Mouse (Mus musculus): ENCODE data around the gene Mocs3. TPM values are rescaled to one million over a fixed set of nuclear protein-coding genes. Genes with fewer than 3 reads are reported as not detected.
A peak's percentile ranks its signal among the peaks of the same experiment; 100 is the strongest.

Mocs3 gene
- polyA plus RNA-seq, 1 experiment from 2014 or later = 7.3 TPM

GRCm38 (mm10) chr2:168245571-168245970 is 15.1 kb downstream of the Mocs3 start:
- no peaks in the 10 kb centered on the region for H3K27me3 ChIP-seq (replicated peaks)
- no peak for ATAC-seq
- H3K27ac ChIP-seq = no peak overlapping the region
- H3K4me2 ChIP-seq (replicated peaks) = no peak overlapping the region
- 32% methylated on average over 8 of the region's 8 CpGs for WGBS
- no peaks in the 10 kb centered on the region for H3K4me1 ChIP-seq (replicated peaks)
- H3K9me3 ChIP-seq = no peaks in the 10 kb centered on the region
- H3K36me3 ChIP-seq = no peaks in the 10 kb centered on the region
- H3K9ac ChIP-seq = no peak overlapping the region
- no peak overlapping the region for H3K4me3 ChIP-seq (replicated peaks)

- 82% methylated on average over 8 of the region's 8 CpGs for WGBS
- H3K36me3 ChIP-seq = no peaks in the 10 kb centered on the region
- no peak overlapping the region for H3K9ac ChIP-seq
- no peak overlapping the region for H3K27ac ChIP-seq
- H3K27me3 ChIP-seq (replicated peaks) = no peaks in the 10 kb centered on the region
- H3K4me2 ChIP-seq (replicated peaks) = no peak overlapping the region
- H3K9me3 ChIP-seq = no peaks in the 10 kb centered on the region
- no peaks in the 10 kb centered on the region for H3K4me1 ChIP-seq (replicated peaks)
- H3K4me3 ChIP-seq (replicated peaks) = no peak overlapping the region
- ATAC-seq = no peak
These were observed 17.9 kb downstream of the Mocs3 start for GRCm38 (mm10) chr2:168248167-168248855.

GRCm38 (mm10) chr2:168248856-168249245 is 18.4 kb downstream of the Mocs3 start:
- no peaks in the 10 kb centered on the region for H3K36me3 ChIP-seq
- ATAC-seq = no peak
- no peak overlapping the region for H3K27ac ChIP-seq
- 37% methylated on average over 2 of the region's 2 CpGs for WGBS
- no peaks in the 10 kb centered on the region for H3K27me3 ChIP-seq (replicated peaks)
- H3K9me3 ChIP-seq = no peaks in the 10 kb centered on the region
- no peak overlapping the region for H3K4me3 ChIP-seq (replicated peaks)
- H3K4me2 ChIP-seq (replicated peaks) = no peak overlapping the region
- no peaks in the 10 kb centered on the region for H3K4me1 ChIP-seq (replicated peaks)
- no peak overlapping the region for H3K9ac ChIP-seq

GRCm38 (mm10) chr2:168250270-168250669 is 19.8 kb downstream of the Mocs3 start:
- H3K9ac ChIP-seq = no peak overlapping the region
- H3K27me3 ChIP-seq (replicated peaks) = no peaks in the 10 kb centered on the region
- H3K36me3 ChIP-seq = no peaks in the 10 kb centered on the region
- no peak overlapping the region for H3K4me2 ChIP-seq (replicated peaks)
- no peak overlapping the region for H3K4me3 ChIP-seq (replicated peaks)
- WGBS = 18% methylated on average over 8 of the region's 8 CpGs
- no peaks in the 10 kb centered on the region for H3K9me3 ChIP-seq
- ATAC-seq = peak; percentile 67; the same call in 1 of the 2 replicates
- H3K4me1 ChIP-seq (replicated peaks) = no peaks in the 10 kb centered on the region
- H3K27ac ChIP-seq = no peak overlapping the region

- Histone ChIP-seq H3K4me2 (replicated peaks) (no peak overlapping the region), H3K27ac (no peak overlapping the region), H3K9ac (no peak overlapping the region), H3K36me3 (no peaks in the 10 kb centered on the region), H3K27me3 (replicated peaks) (no peaks in the 10 kb centered on the region), H3K4me3 (replicated peaks) (no peak overlapping the region), H3K9me3 (no peaks in the 10 kb centered on the region), H3K4me1 (replicated peaks) (peaks cover 7% of the 10 kb centered on the region; the same call in 1 of the 2 replicates)
- ATAC-seq = peak; percentile 58
- WGBS = 16% methylated on average over 16 of the region's 16 CpGs
These were observed 22.3 kb downstream of the Mocs3 start for GRCm38 (mm10) chr2:168252639-168253292.

GRCm38 (mm10) chr2:168253822-168254221 is 23.4 kb downstream of the Mocs3 start:
- H3K36me3 ChIP-seq = no peaks in the 10 kb centered on the region
- no peak for ATAC-seq
- peaks cover 7% of the 10 kb centered on the region; the same call in 1 of the 2 replicates for H3K4me1 ChIP-seq (replicated peaks)
- H3K9me3 ChIP-seq = no peaks in the 10 kb centered on the region
- H3K27ac ChIP-seq = no peak overlapping the region
- H3K27me3 ChIP-seq (replicated peaks) = no peaks in the 10 kb centered on the region
- WGBS = 39% methylated on average over 7 of the region's 7 CpGs
- H3K9ac ChIP-seq = no peak overlapping the region
- no peak overlapping the region for H3K4me2 ChIP-seq (replicated peaks)
- H3K4me3 ChIP-seq (replicated peaks) = no peak overlapping the region

GRCm38 (mm10) chr2:168256506-168256905 is 26.1 kb downstream of the Mocs3 start:
- Histone ChIP-seq H3K9me3 (no peaks in the 10 kb centered on the region), H3K27me3 (replicated peaks) (no peaks in the 10 kb centered on the region), H3K27ac (no peak overlapping the region), H3K9ac (no peak overlapping the region), H3K4me2 (replicated peaks) (no peak overlapping the region), H3K4me1 (replicated peaks) (peaks cover 7% of the 10 kb centered on the region; the same call in 1 of the 2 replicates), H3K4me3 (replicated peaks) (no peak overlapping the region), H3K36me3 (no peaks in the 10 kb centered on the region)
- ATAC-seq = no peak
- WGBS = 51% methylated on average over 3 of the region's 3 CpGs

GRCm38 (mm10) chr2:168257188-168257587 is 26.8 kb downstream of the Mocs3 start:
- H3K4me1 ChIP-seq (replicated peaks) = peaks cover 7% of the 10 kb centered on the region; the same call in 1 of the 2 replicates
- no peak overlapping the region for H3K27ac ChIP-seq
- H3K4me2 ChIP-seq (replicated peaks) = no peak overlapping the region
- H3K27me3 ChIP-seq (replicated peaks) = no peaks in the 10 kb centered on the region
- no peak overlapping the region for H3K9ac ChIP-seq
- no peaks in the 10 kb centered on the region for H3K9me3 ChIP-seq
- WGBS = 88% methylated on average over 4 of the region's 4 CpGs
- no peaks in the 10 kb centered on the region for H3K36me3 ChIP-seq
- ATAC-seq = no peak
- H3K4me3 ChIP-seq (replicated peaks) = no peak overlapping the region

- 92% methylated on average over 8 of the region's 8 CpGs for WGBS
- no peak overlapping the region for H3K27ac ChIP-seq
- no peak overlapping the region for H3K9ac ChIP-seq
- H3K4me1 ChIP-seq (replicated peaks) = peaks cover 7% of the 10 kb centered on the region; the same call in 1 of the 2 replicates
- peaks cover 6% of the 10 kb centered on the region; the same call in 1 of the 2 replicates for H3K27me3 ChIP-seq (replicated peaks)
- H3K36me3 ChIP-seq = no peaks in the 10 kb centered on the region
- no peak for ATAC-seq
- no peaks in the 10 kb centered on the region for H3K9me3 ChIP-seq
- H3K4me2 ChIP-seq (replicated peaks) = no peak overlapping the region
- no peak overlapping the region for H3K4me3 ChIP-seq (replicated peaks)
These were observed 28.6 kb downstream of the Mocs3 start for GRCm38 (mm10) chr2:168259046-168259445.

- no peak overlapping the region for H3K9ac ChIP-seq
- no peak overlapping the region for H3K4me2 ChIP-seq (replicated peaks)
- no peak for ATAC-seq
- peaks cover 6% of the 10 kb centered on the region; the same call in 1 of the 2 replicates for H3K27me3 ChIP-seq (replicated peaks)
- 78% methylated on average over 3 of the region's 3 CpGs for WGBS
- no peak overlapping the region for H3K27ac ChIP-seq
- H3K9me3 ChIP-seq = no peaks in the 10 kb centered on the region
- no peak overlapping the region for H3K4me3 ChIP-seq (replicated peaks)
- H3K4me1 ChIP-seq (replicated peaks) = peaks cover 7% of the 10 kb centered on the region; the same call in 1 of the 2 replicates
- H3K36me3 ChIP-seq = no peaks in the 10 kb centered on the region
These were observed 29.7 kb downstream of the Mocs3 start for GRCm38 (mm10) chr2:168260124-168260523.

GRCm38 (mm10) chr2:168260900-168261299 is 30.5 kb downstream of the Mocs3 start:
- WGBS = 88% methylated on average over 10 of the region's 10 CpGs
- ATAC-seq = no peak
- H3K9me3 ChIP-seq = no peaks in the 10 kb centered on the region

GRCm38 (mm10) chr2:168268033-168268432 is 37.6 kb downstream of the Mocs3 start:
- no peaks in the 10 kb centered on the region for H3K9me3 ChIP-seq
- no peak for ATAC-seq
- H3K27me3 ChIP-seq (replicated peaks) = peaks cover under 1% of the 10 kb centered on the region; the same call in 1 of the 2 replicates
- WGBS = 36% methylated on average over 7 of the region's 7 CpGs
- H3K9ac ChIP-seq = no peak overlapping the region
- no peak overlapping the region for H3K4me3 ChIP-seq (replicated peaks)
- no peaks in the 10 kb centered on the region for H3K4me1 ChIP-seq (replicated peaks)
- no peak overlapping the region for H3K27ac ChIP-seq
- no peaks in the 10 kb centered on the region for H3K36me3 ChIP-seq
- H3K4me2 ChIP-seq (replicated peaks) = peak overlapping the region; percentile 40

More at GRCm38 (mm10) chr2:168260900-168261299, 30.5 kb downstream of the Mocs3 start:
- H3K36me3 ChIP-seq = no peaks in the 10 kb centered on the region
- no peak overlapping the region for H3K4me2 ChIP-seq (replicated peaks)
- H3K27me3 ChIP-seq (replicated peaks) = peaks cover 6% of the 10 kb centered on the region; the same call in 1 of the 2 replicates
- peaks cover 7% of the 10 kb centered on the region; the same call in 1 of the 2 replicates for H3K4me1 ChIP-seq (replicated peaks)
- H3K9ac ChIP-seq = no peak overlapping the region
- H3K27ac ChIP-seq = no peak overlapping the region
- no peak overlapping the region for H3K4me3 ChIP-seq (replicated peaks)

Data from intestine, embryonic 15.5 days (tissue).